Mouse (Mus musculus): ENCODE results near the gene Herpud1.

DNA sequence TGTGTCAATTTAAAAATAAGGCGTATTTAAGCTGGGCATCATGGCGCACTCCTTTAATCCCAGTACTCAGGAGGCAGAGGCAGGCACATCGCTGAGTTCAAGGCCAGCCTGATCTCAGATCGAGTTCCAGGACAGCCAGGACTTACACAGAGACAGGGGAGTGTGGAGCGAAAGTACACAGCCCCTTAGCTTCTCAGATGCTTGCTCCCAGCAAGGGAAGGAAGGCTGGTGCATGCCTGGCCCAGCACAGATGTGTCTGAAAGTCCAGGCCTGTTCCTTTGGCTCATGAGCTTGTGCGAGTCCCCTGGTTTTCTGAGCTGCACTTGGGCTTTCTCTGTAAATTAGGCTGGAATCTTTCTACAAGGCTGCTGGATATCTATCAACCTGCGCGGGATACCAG lies 4.7 kb downstream of the Herpud1 start:
- TF ChIP-seq CTCF (IDR thresholded peaks at IDR 0.05; ENCODE audit: borderline replicate concordance, extremely low read depth, insufficient read depth, insufficient read length) (no peak), POLR2A (IDR thresholded peaks at IDR 0.05; ENCODE audit: borderline replicate concordance, extremely low read depth, insufficient read depth, insufficient read length, poor library complexity, severe bottlenecking) (no peak)
